Mouse (Mus musculus) gastrocnemius, postnatal 4 days (tissue): ENCODE results near the gene Ano9. TPM values are rescaled to one million over a fixed set of nuclear protein-coding genes. Genes with fewer than 3 reads are reported as not detected.

Experiments used
- DNase-seq, 2 experiments: peaks; one replicate each; pipeline ENCODE4 v3.0.0; 2021 to 2022; ENCODE audit warnings: low spot score in 2 of 2, mixed read lengths in 2 of 2
- total RNA-seq, 2 experiments: library from RNA; stranded (reverse); gene quantifications; 2 replicates each; pipeline ENCODE4 v1.2.3; 2021

The Ano9 gene
- total RNA-seq, 2 experiments from 2014 or later, result not detected

DNA sequence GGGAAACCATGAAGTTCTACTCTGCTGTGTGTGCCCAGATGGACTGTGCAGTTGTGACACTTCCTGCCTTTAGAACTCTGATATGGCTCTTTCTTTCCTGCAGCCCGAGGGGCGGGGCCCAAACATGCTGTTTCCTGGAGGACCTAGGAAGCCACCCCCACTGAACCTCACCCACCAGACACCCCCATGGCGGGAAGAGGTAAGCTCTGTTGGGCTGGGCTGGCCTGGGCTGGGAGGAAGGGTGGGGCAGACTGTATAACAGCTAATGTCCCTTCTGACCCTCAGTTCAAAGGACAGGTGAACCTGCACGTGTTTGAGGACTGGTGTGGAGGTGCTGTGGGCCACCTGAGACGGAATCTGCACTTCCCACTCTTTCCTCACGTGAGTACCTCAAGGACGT, 53.4 kb downstream of the Ano9 start:
- no peak for DNase-seq

DNA sequence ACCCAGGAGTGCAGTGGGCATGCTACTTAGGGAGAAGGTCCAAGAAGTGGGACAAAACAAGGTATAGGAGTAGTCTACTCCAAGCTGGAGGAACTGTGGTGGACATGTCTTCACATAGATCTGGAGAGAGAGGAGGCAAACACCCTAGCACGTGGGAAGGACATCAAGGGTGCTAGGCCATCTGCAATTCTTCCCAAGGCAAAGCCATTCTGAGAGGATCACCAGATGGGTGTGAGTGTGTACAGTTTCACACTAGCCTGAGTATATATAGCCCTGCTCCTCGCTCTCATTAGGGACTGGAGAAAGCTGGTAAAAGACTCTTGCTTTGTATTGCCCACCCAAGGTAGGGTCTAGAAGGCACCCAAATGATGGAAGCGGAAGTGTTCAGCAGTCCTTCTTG, 54.3 kb downstream of the Ano9 start:
- no peak for DNase-seq

DNA sequence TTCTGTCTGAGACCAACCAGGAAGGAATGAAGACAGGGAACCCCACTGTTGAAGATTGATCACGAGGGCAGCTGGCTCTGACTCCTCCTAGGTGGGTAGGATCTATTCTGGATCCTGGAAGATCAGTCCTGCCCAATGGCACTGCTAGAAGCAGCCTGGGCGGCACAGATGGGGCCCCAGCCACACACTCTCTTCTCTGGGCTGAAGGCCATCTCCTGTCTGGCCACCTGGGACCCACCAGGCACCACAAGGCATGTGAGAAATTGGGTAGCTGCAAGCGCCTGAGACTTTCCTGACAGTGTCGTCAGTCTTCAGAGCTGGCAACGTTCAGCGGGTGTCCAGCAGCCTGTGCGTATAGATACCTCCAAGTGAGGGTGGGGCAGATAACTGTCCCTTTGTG, 55.1 kb downstream of the Ano9 start:
- DNase-seq, result no peak

DNA sequence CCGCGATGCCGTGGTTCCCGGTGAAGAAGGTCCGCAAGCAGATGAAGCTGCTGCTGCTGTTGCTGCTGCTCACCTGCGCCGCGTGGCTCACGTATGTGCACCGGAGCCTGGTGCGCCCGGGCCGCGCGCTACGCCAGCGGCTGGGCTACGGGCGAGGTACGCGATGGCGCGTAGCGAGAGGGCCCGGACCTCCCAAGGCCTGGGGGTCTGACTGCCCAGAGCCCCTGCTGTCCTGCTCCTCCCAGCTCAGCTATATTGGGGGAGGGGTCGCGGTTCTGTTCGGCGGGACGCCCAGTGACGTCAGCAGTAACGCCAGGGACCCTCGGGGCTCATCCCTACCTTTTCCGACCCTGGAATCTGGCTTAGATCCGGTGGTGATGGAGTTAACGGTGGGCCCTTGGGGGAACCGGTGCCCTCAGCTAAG, 56.3 kb downstream of the Ano9 start:
- no peak for DNase-seq

DNA sequence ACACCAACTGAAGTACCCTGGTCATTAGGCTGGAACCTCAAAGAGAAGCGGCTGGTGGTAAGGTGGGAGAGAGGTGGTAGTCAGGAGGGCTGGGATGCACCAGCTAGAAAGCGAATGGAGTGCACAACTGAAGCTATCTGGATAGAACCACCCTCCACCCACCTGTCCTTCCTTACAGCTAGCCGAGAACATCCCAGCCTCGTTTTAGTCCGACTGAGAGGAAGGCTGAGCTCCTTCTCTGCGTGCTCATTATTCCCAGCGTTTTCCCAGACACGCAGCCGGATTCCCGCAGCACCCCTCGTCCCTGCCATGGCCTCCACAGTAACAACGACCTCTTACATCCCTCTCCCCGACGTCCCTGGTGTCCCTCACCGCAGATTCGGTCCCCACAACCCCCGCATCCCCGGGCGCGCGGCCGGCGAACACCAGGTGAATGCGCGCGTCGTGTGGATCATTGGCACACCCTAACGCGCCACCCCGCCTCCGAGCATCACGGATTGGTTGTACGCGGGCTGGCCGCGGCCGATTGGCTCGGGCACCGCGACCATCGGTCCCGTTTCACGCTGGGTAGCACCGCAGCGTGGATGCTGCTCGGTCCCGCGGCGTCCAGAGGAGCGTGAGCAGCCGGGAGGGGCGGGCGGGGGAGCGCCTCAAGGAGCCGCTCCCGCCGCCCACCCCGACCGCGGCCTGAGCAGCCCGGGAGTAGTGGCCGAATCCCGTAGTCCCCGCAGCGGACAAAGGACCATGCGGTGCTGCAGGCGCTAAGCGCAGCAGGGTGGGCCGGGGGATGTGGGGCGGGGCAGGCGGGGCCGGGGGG, 57.0 kb downstream of the Ano9 start, which contains the start of gene B4galnt4:
Gene B4galnt4 (plus strand): TSS at position 679 of the 817 bp plus-strand sequence.
- peak in 1 of 2 experiments; percentile 52 for DNase-seq

DNA sequence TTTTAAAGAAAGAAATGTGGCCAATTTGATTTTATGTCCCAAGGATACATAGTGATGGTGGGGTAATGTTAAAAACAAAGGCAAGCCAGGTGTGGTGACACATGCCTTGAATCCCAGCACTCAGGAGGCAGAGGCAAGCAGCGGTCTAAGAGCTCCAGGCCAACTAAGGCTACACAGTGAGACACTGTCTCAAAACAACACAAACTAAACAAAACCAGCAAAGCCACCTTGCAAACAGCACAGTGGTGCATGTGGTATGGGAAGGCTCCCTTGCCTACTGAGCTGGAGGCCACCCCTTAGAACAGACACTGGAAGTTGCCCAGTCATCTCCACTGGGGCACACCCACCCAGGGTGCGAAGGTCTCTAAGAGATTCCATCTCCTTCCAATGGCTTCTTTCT, 57.7 kb downstream of the Ano9 start:
- DNase-seq, result no peak

DNA sequence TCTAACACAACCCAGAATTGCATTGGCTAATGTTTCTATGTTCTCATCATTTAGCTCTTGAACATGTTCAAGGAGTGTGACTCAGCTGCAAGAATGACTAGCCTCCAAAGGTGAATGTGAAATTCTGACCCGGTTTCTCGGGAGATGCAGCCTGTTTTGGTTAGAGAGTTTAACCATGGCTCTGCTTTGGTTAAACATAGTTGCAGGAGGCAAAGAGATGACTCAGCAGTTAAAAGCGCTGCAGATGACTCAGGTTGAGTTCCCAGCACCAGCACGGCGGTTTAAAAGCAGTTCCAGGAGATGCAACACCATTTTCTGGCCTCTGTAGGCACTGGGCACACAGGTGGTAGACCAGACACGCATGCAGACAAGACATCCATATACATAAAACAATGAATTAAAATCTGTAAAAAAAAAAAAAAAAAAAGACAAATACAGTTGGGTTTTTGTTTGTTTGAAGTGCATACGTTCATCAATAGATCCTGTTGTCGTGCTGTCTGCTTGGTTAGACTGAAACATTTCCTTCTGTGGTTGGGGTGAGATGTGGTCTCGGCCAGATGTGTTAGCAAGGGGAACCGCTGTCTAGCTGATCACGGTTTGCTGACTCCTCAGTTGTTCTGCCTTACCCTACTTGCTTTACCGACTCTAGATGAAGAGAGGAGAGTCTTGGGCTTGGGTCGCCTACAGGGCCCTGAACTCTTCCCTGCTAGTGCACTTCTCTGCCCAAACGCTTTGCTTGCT, 58.8 kb downstream of the Ano9 start:
- no peak for DNase-seq

DNA sequence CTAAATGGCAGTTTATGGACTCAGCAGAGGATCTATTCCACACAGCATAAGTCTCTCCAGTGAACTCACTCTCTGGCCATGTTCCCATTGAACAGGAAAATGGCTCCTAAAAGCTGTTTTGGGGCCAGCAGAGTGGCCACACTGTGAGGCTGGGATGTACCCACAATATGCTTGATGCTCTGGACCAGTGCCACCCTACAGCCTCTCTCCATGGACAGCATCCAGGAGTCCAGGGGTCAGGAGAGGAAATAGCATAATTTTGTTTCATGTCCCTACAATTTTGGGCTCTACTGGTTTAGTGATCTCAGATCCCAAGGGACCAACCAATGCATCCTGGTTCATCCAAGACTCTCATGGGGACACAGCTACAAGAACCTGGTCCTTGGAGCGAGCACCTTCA, 60.1 kb downstream of the Ano9 start:
- no peak for DNase-seq

DNA sequence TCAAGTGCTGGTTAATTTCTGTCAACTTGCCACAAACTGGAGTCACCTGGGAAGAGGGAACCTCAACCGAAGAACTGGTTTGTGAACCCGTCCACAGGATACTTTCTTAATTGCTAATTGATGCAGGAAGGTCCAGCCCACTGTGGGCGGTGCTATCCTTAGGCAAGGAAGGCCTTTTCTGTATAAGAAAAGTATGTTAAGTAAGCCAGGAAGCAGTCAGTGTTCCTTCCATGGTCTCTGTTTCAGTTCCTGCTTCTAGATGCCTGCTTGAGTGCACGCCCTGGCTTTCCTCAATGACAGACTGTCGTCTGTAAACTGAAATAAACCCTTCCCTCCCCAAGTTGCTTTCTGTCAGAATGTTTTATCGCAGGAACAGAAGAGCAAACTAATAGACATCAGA, 60.6 kb downstream of the Ano9 start:
- no peak for DNase-seq

DNA sequence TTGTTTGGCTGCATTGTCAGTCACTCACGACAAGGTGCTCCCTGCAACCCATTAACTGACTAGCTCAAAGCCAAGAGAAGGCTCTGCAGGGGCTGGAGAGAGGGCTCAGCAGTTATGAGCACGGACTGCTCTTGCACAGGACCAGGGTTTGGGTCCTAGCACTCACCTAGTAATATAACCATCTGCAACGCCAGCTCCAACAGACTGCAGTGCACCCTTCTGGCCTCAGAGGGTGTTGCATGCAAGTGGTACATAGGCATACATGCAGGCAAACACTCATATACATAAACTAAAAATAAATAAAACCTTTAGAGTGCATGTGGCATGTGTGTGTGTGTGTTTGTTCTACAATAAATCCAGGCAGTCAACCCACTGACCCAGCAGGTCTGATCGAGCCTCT, 61.8 kb downstream of the Ano9 start:
- no peak for DNase-seq

DNA sequence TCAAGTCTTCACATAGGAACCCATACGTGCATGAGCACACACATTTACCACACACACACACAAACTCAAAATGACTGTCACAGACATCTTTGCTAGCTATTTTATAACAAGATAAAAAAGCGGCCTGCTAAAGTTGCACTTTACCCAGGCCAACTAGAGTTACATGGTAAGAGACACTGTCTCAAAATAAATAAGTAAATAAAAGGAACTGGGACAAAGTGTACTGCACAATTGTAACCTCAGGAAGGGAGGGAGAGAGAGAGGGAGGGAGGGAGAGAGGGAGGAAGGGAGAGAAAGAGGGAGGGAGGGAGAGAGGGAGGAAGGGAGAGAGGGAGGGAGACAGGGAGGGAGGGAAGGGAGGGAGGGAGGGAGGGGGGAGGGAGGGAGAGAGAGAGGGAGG, 65.2 kb downstream of the Ano9 start:
- no peak for DNase-seq

DNA sequence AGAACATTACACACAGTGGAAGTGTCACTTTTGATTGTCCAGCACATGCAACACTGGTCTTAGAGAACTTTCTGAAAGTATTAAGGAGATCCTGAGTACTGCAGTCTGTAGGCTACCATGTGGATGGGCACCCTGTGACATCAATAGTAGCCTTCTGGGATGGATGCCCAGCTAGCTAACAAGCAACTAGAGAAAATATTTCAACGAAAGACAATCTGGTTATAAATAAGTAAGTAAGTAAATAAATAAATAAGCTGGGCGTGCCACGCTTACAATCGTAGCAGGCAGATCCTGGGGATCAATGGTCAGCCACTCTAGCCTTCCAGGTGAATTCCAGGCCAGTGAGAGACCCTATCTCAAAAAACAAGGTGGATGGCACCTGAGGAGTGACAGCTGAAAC, 65.6 kb downstream of the Ano9 start:
- no peak for DNase-seq

Other genes starting within 250 kb of the Ano9 start
- 100 to 1,000 TPM; 120 to 129 TPM for gene Psmd13, start 235.8 kb downstream of the Ano9 start, total RNA-seq
- 10 to 100 TPM; 16.4 to 18.9 TPM for gene Sirt3, start 235.5 kb downstream of the Ano9 start, total RNA-seq
- gene Cox8b, start 217.4 kb downstream of the Ano9 start, total RNA-seq, result 100 to 1,000 TPM; 754 to 792 TPM
- gene Nlrp6, start 196.9 kb downstream of the Ano9 start, total RNA-seq, result under 1 TPM in 1 of 2 experiments, not detected in 1; 0.08 TPM
- 10 to 100 TPM; 15.8 to 16.6 TPM for gene Pgghg, start 176.4 kb downstream of the Ano9 start, total RNA-seq
- 1 to 10 TPM; 2.0 to 2.4 TPM for gene Ifitm5, start 167.5 kb downstream of the Ano9 start, total RNA-seq
- not detected for gene Gm45717, start 161.9 kb downstream of the Ano9 start, total RNA-seq
- gene Ifitm2, start 161.8 kb downstream of the Ano9 start, total RNA-seq, result 100 to 1,000 TPM; 238 to 274 TPM
- gene Ifitm1, start 150.6 kb downstream of the Ano9 start, total RNA-seq, result 1 to 10 TPM; 4.9 to 8.2 TPM
- 10 to 100 TPM; 75.0 to 79.2 TPM for gene Ifitm3, start 107.0 kb downstream of the Ano9 start, total RNA-seq
- gene Ifitm6, start 99.9 kb downstream of the Ano9 start, total RNA-seq, result 1 to 10 TPM in 1 of 2 experiments, not detected in 1; 1.2 TPM
- gene Gm17387, start 88.7 kb downstream of the Ano9 start, total RNA-seq, result not detected
- gene B4galnt4, start 56.7 kb downstream of the Ano9 start, total RNA-seq, result under 1 TPM; 0.22 to 0.62 TPM
- gene Pkp3, start 39.6 kb downstream of the Ano9 start, total RNA-seq, result under 1 TPM; 0.25 to 0.54 TPM
- gene Sigirr, start 17.2 kb downstream of the Ano9 start, total RNA-seq, result 1 to 10 TPM; 2.9 to 3.7 TPM
- 10 to 100 TPM; 22.6 to 29.0 TPM for gene Ptdss2, start 4.6 kb upstream of the Ano9 start, total RNA-seq
- 10 to 100 TPM; 64.5 to 79.3 TPM for gene Rnh1, start 55.1 kb upstream of the Ano9 start, total RNA-seq
- 100 to 1,000 TPM; 166 to 193 TPM for gene Hras, start 76.2 kb upstream of the Ano9 start, total RNA-seq
- gene Lrrc56, start 76.4 kb upstream of the Ano9 start, total RNA-seq, result 1 to 10 TPM; 4.9 to 5.2 TPM
- gene Lmntd2, start 96.3 kb upstream of the Ano9 start, total RNA-seq, result not detected
- 10 to 100 TPM in 1 of 2 experiments, 1 to 10 TPM in 1; 9.8 to 14.2 TPM for gene Rassf7, start 98.1 kb upstream of the Ano9 start, total RNA-seq
- 10 to 100 TPM; 48.4 to 63.3 TPM for gene Phrf1, start 111.0 kb upstream of the Ano9 start, total RNA-seq
- gene Irf7, start 148.7 kb upstream of the Ano9 start, total RNA-seq, result 1 to 10 TPM; 1.4 TPM
- 1 to 10 TPM; 1.3 to 1.5 TPM for gene Cdhr5, start 159.0 kb upstream of the Ano9 start, total RNA-seq
- gene Sct, start 161.3 kb upstream of the Ano9 start, total RNA-seq, result 1 to 10 TPM; 3.4 to 3.5 TPM
- under 1 TPM; 0.16 to 0.25 TPM for gene Drd4, start 174.2 kb upstream of the Ano9 start, total RNA-seq
- 10 to 100 TPM; 44.6 to 50.4 TPM for gene Deaf1, start 209.9 kb upstream of the Ano9 start, total RNA-seq
- 10 to 100 TPM; 14.2 to 14.6 TPM for gene Tmem80, start 209.9 kb upstream of the Ano9 start, total RNA-seq
- gene Eps8l2, start 221.1 kb upstream of the Ano9 start, total RNA-seq, result 1 to 10 TPM; 2.4 to 2.5 TPM